Mouse (Mus musculus) limb, embryonic 15.5 days (tissue): ENCODE measurements around the gene Cby1. TPM values are rescaled to one million over a fixed set of nuclear protein-coding genes. Genes with fewer than 3 reads are reported as not detected.
A peak's percentile ranks its signal among the peaks of the same experiment; 100 is the strongest.

Source experiments
- ATAC-seq: fragments of 200-750 bp; cut with Nextera tagmentation; 2 replicates; pipeline ENCODE4 v1.8.0; 2017; ENCODE audit warnings: low read depth, moderate TSS enrichment; ENCODE audit not compliant: insufficient number of reproducible peaks, low FRiP score, low TSS enrichment
- H3K27ac ChIP-seq: fragments of 300-500 bp; sonication (generic); 2 replicates; pipeline ENCODE4 v1.5.1; 2015; ENCODE audit warnings: moderate library complexity, mild to moderate bottlenecking, inconsistent platforms
- H3K27me3 ChIP-seq: fragments of 300-500 bp; sonication (generic); 2 replicates; pipeline ENCODE4 v1.6.1; 2015; ENCODE audit warnings: inconsistent platforms
- H3K36me3 ChIP-seq: fragments of 300-500 bp; sonication (generic); 2 replicates; pipeline ENCODE4 v1.6.1; 2015; ENCODE audit warnings: inconsistent platforms
- H3K4me1 ChIP-seq: fragments of 300-500 bp; sonication (generic); 2 replicates; pipeline ENCODE4 v1.6.1; 2015; ENCODE audit warnings: inconsistent platforms
- H3K4me2 ChIP-seq: fragments of 300-500 bp; sonication (generic); 2 replicates; pipeline ENCODE4 v1.6.1; 2015; ENCODE audit warnings: mild to moderate bottlenecking, inconsistent platforms
- H3K4me3 ChIP-seq: fragments of 300-500 bp; sonication (generic); 2 replicates; pipeline ENCODE4 v1.5.1; 2015; ENCODE audit warnings: mild to moderate bottlenecking, inconsistent platforms
- H3K9ac ChIP-seq: fragments of 300-500 bp; sonication (generic); 2 replicates; pipeline ENCODE4 v1.6.1; 2015; ENCODE audit warnings: inconsistent platforms
- H3K9me3 ChIP-seq: fragments of 300-500 bp; sonication (generic); 2 replicates; pipeline ENCODE4 v1.6.1; 2016; ENCODE audit warnings: inconsistent platforms
- WGBS: fragments of 180-500 bp; shearing (Covaris S2); methylation state at CpG from one replicate; pipeline ENCODE4 v1.1.7; 2015; 5-methylcytosine and 5-hydroxymethylcytosine counted together
- polyA plus RNA-seq: library from polyadenylated mRNA; unstranded; fragments of >200 nt; fragmentation: Nextera tagmentation; extraction: Ambion mirVana; gene quantifications from 2 replicates; pipeline ENCODE4 v1.2.1, GENCODE M21; 2015

Cby1 gene
- 49.3 and 52.6 TPM in 2 replicates for polyA plus RNA-seq

- Histone ChIP-seq H3K9me3 (no peaks in the 10 kb centered on the region), H3K36me3 (peaks cover 12% of the 10 kb centered on the region; the same call in 1 of the 2 replicates), H3K27ac (peak within 1 kb of the TSS; percentile 93), H3K9ac (peak within 1 kb of the TSS; percentile 61), H3K4me1 (peaks cover 13% of the 10 kb centered on the region), H3K4me2 (peak within 1 kb of the TSS; percentile 93), H3K4me3 (peak within 1 kb of the TSS; percentile 76), H3K27me3 (no peaks in the 10 kb centered on the region)
- ATAC-seq, result peak; percentile 83
- WGBS, result under 1% methylated on average over 55 of the region's 55 CpGs
These were observed at the start of gene Cby1, which contains the start of gene Fam227a for GRCm38 (mm10) chr15:79658531-79659375. TSS of gene Cby1 (plus strand) at chr15:79659199. TSS of gene Fam227a (minus strand) at chr15:79658956.

GRCm38 (mm10) chr15:79609226-79609625 is 49.8 kb upstream of the Cby1 start:
- peaks cover 11% of the 10 kb centered on the region; the same call in 1 of the 2 replicates for H3K4me1 ChIP-seq
- H3K4me2 ChIP-seq, result no peak overlapping the region
- H3K9me3 ChIP-seq, result no peaks in the 10 kb centered on the region
- WGBS, result 96% methylated on average over 2 of the region's 2 CpGs
- no peak overlapping the region for H3K4me3 ChIP-seq
- no peak for ATAC-seq
- H3K9ac ChIP-seq, result no peak overlapping the region
- 0 out of 2 replicates have a peak, but pooled peaks cover 7% of the 10 kb centered on the region for H3K27me3 ChIP-seq
- H3K36me3 ChIP-seq, result peaks cover 10% of the 10 kb centered on the region
- H3K27ac ChIP-seq, result no peak overlapping the region

GRCm38 (mm10) chr15:79615501-79615900 is 43.5 kb upstream of the Cby1 start:
- Histone ChIP-seq H3K4me1 (peaks cover 3% of the 10 kb centered on the region; the same call in 1 of the 2 replicates), H3K4me3 (no peak overlapping the region), H3K4me2 (no peak overlapping the region), H3K27ac (no peak overlapping the region), H3K27me3 (no peaks in the 10 kb centered on the region), H3K36me3 (peaks cover 20% of the 10 kb centered on the region), H3K9me3 (no peaks in the 10 kb centered on the region), H3K9ac (no peak overlapping the region)
- no peak for ATAC-seq
- 61% methylated on average over 7 of the region's 7 CpGs for WGBS

GRCm38 (mm10) chr15:79616729-79617128 is 42.3 kb upstream of the Cby1 start:
- H3K36me3 ChIP-seq, result peaks cover 21% of the 10 kb centered on the region
- ATAC-seq, result no peak
- H3K4me3 ChIP-seq, result no peak overlapping the region
- 84% methylated on average over 5 of the region's 5 CpGs for WGBS
- H3K27ac ChIP-seq, result no peak overlapping the region
- no peak overlapping the region for H3K4me2 ChIP-seq
- no peaks in the 10 kb centered on the region for H3K9me3 ChIP-seq
- H3K9ac ChIP-seq, result no peak overlapping the region
- no peaks in the 10 kb centered on the region for H3K27me3 ChIP-seq
- peaks cover 3% of the 10 kb centered on the region; the same call in 1 of the 2 replicates for H3K4me1 ChIP-seq

GRCm38 (mm10) chr15:79617135-79617534 is 41.9 kb upstream of the Cby1 start:
- peaks cover 21% of the 10 kb centered on the region for H3K36me3 ChIP-seq
- H3K4me1 ChIP-seq, result peaks cover 3% of the 10 kb centered on the region; the same call in 1 of the 2 replicates
- H3K4me3 ChIP-seq, result no peak overlapping the region
- WGBS, result 83% methylated on average over 11 of the region's 11 CpGs
- no peaks in the 10 kb centered on the region for H3K27me3 ChIP-seq
- H3K27ac ChIP-seq, result no peak overlapping the region
- no peak for ATAC-seq
- no peak overlapping the region for H3K9ac ChIP-seq
- no peak overlapping the region for H3K4me2 ChIP-seq
- no peaks in the 10 kb centered on the region for H3K9me3 ChIP-seq

- H3K27me3 ChIP-seq, result no peaks in the 10 kb centered on the region
These were observed 40.5 kb upstream of the Cby1 start for GRCm38 (mm10) chr15:79618456-79618855.

GRCm38 (mm10) chr15:79619770-79620414 is 39.1 kb upstream of the Cby1 start:
- Histone ChIP-seq H3K27me3 (no peaks in the 10 kb centered on the region), H3K9me3 (no peaks in the 10 kb centered on the region), H3K4me3 (no peak overlapping the region), H3K4me2 (no peak overlapping the region), H3K4me1 (no peaks in the 10 kb centered on the region), H3K36me3 (peaks cover 18% of the 10 kb centered on the region), H3K9ac (no peak overlapping the region), H3K27ac (no peak overlapping the region)
- WGBS, result 76% methylated on average over 11 of the region's 11 CpGs
- ATAC-seq, result no peak

More at GRCm38 (mm10) chr15:79618456-79618855, 40.5 kb upstream of the Cby1 start:
- H3K4me1 ChIP-seq, result peaks cover 3% of the 10 kb centered on the region; the same call in 1 of the 2 replicates
- H3K4me3 ChIP-seq, result no peak overlapping the region
- H3K36me3 ChIP-seq, result peaks cover 18% of the 10 kb centered on the region; the same call in 1 of the 2 replicates
- H3K9me3 ChIP-seq, result no peaks in the 10 kb centered on the region
- WGBS, result 86% methylated on average over 7 of the region's 7 CpGs
- no peak for ATAC-seq
- H3K27ac ChIP-seq, result no peak overlapping the region
- no peak overlapping the region for H3K9ac ChIP-seq
- no peak overlapping the region for H3K4me2 ChIP-seq

GRCm38 (mm10) chr15:79630471-79630870 is 28.5 kb upstream of the Cby1 start:
- no peak overlapping the region for H3K9ac ChIP-seq
- peaks cover 51% of the 10 kb centered on the region for H3K36me3 ChIP-seq
- H3K9me3 ChIP-seq, result no peaks in the 10 kb centered on the region
- H3K27me3 ChIP-seq, result no peaks in the 10 kb centered on the region
- no peak overlapping the region for H3K4me2 ChIP-seq
- H3K4me3 ChIP-seq, result no peak overlapping the region
- 50% methylated on average over 2 of the region's 2 CpGs for WGBS
- ATAC-seq, result no peak
- no peaks in the 10 kb centered on the region for H3K4me1 ChIP-seq
- H3K27ac ChIP-seq, result no peak overlapping the region

GRCm38 (mm10) chr15:79641135-79641817 is 17.7 kb upstream of the Cby1 start:
- Histone ChIP-seq H3K9ac (no peak overlapping the region), H3K9me3 (no peaks in the 10 kb centered on the region), H3K27ac (no peak overlapping the region), H3K36me3 (peaks cover 6% of the 10 kb centered on the region), H3K4me2 (no peak overlapping the region), H3K4me1 (no peaks in the 10 kb centered on the region), H3K27me3 (no peaks in the 10 kb centered on the region), H3K4me3 (no peak overlapping the region)
- no peak for ATAC-seq
- 64% methylated on average over 12 of the region's 12 CpGs for WGBS

GRCm38 (mm10) chr15:79645483-79645882 is 13.5 kb upstream of the Cby1 start:
- H3K9ac ChIP-seq, result no peak overlapping the region
- H3K9me3 ChIP-seq, result no peaks in the 10 kb centered on the region
- 78% methylated on average over 2 of the region's 2 CpGs for WGBS
- H3K27me3 ChIP-seq, result no peaks in the 10 kb centered on the region
- peaks cover 15% of the 10 kb centered on the region for H3K36me3 ChIP-seq
- H3K27ac ChIP-seq, result no peak overlapping the region
- H3K4me3 ChIP-seq, result no peak overlapping the region
- H3K4me1 ChIP-seq, result no peaks in the 10 kb centered on the region
- H3K4me2 ChIP-seq, result no peak overlapping the region
- no peak for ATAC-seq

- 83% methylated on average over 12 of the region's 12 CpGs for WGBS
- H3K27ac ChIP-seq, result no peak overlapping the region
- H3K4me1 ChIP-seq, result no peaks in the 10 kb centered on the region
- H3K9ac ChIP-seq, result no peak overlapping the region
- H3K9me3 ChIP-seq, result no peaks in the 10 kb centered on the region
- no peak for ATAC-seq
- H3K36me3 ChIP-seq, result peaks cover 11% of the 10 kb centered on the region; the same call in 1 of the 2 replicates
- no peaks in the 10 kb centered on the region for H3K27me3 ChIP-seq
- H3K4me2 ChIP-seq, result no peak overlapping the region
- H3K4me3 ChIP-seq, result no peak overlapping the region
These were observed 10.9 kb upstream of the Cby1 start for GRCm38 (mm10) chr15:79648130-79648529.
